Mouse (Mus musculus) liver, embryonic 11.5 days (tissue): ENCODE data around the gene Arhgap8. TPM values are rescaled to one million over a fixed set of nuclear protein-coding genes. Genes with fewer than 3 reads are reported as not detected.

Experiments
- ATAC-seq: fragments of 200-750 bp; cut with Nextera tagmentation; replicated peaks from 2 replicates; pipeline ENCODE4 v1.8.0; 2017; ENCODE audit warnings: moderate number of reproducible peaks, mild to moderate bottlenecking, moderate TSS enrichment, moderate library complexity; ENCODE audit not compliant: low FRiP score
- DNase-seq: peaks from one replicate; pipeline ENCODE4 v3.0.0-alpha.2; 2017; ENCODE audit warnings: low spot score
- H3K27ac ChIP-seq: fragments of 300-500 bp; sonication (generic); 2 replicates; pipeline ENCODE4 v1.5.1; 2014; ENCODE audit warnings: mild to moderate bottlenecking, low read depth, low read length, control low read depth
- H3K27me3 ChIP-seq: fragments of 300-500 bp; sonication (generic); replicated peaks from 2 replicates; pipeline ENCODE4 v1.6.1; 2014; ENCODE audit warnings: low read length, mixed read lengths; ENCODE audit not compliant: control insufficient read depth, insufficient read depth
- H3K36me3 ChIP-seq: fragments of 300-500 bp; sonication (generic); 2 replicates; pipeline ENCODE4 v1.6.1; 2014; ENCODE audit warnings: mild to moderate bottlenecking, low read length, moderate library complexity, mixed read lengths; ENCODE audit not compliant: control insufficient read depth, insufficient read depth
- H3K4me1 ChIP-seq: fragments of 300-500 bp; sonication (generic); replicated peaks from 2 replicates; pipeline ENCODE4 v1.6.1; 2014; ENCODE audit warnings: low read length, mixed read lengths; ENCODE audit not compliant: control insufficient read depth, insufficient read depth
- H3K4me2 ChIP-seq: fragments of 300-500 bp; sonication (generic); 2 replicates; pipeline ENCODE4 v1.6.1; 2014; ENCODE audit warnings: mild to moderate bottlenecking, control low read depth, moderate library complexity
- H3K4me3 ChIP-seq: fragments of 300-500 bp; sonication (generic); 2 replicates; pipeline ENCODE4 v1.5.1; 2014; ENCODE audit warnings: low read depth, low read length, control low read depth
- H3K9ac ChIP-seq: fragments of 300-500 bp; sonication (generic); 2 replicates; pipeline ENCODE4 v1.6.1; 2014; ENCODE audit warnings: low read depth, low read length, control low read depth
- H3K9me3 ChIP-seq: fragments of 300-500 bp; sonication (generic); 2 replicates; pipeline ENCODE4 v1.6.1; 2016; ENCODE audit warnings: low read length, inconsistent platforms, mixed read lengths; ENCODE audit not compliant: control insufficient read depth
- WGBS: fragments of 180-500 bp; shearing (Covaris S2); extraction: QIAGEN DNeasy Blood & Tissue Kit; methylation state at CpG from one replicate; pipeline ENCODE4 v1.1.7; 2014; 5-methylcytosine and 5-hydroxymethylcytosine counted together
- polyA plus RNA-seq: library from polyadenylated mRNA; unstranded; fragments of >200 nt; fragmentation: Nextera tagmentation; extraction: Ambion mirVana; gene quantifications from 2 replicates; pipeline ENCODE4 v1.2.1, GENCODE M21; 2014

Gene Arhgap8
- polyA plus RNA-seq, 1 experiment from 2014 or later: 0.93 TPM

DNA sequence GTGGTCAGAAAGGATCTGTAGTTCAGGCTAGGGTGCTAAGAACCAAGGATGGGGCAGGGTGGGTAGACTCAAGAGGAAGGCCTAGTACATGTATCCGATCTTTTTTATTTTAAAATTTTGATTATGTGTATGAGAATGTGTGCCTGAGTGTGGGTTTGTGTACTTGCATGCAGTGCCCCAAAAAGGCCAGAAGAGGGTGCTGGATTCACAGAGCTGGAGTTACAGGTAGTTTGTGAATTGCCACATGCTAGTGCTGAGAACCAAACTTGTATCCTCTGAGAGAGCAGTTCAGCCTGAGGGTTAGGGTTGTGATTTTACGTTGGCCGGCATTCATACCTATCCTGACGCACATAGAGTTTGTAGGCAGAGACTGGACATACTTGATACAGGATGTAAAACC, 40.8 kb upstream of the Arhgap8 start:
- no peak for DNase-seq
- H3K27me3 ChIP-seq: no peaks in the 10 kb centered on the region
- no peak for ATAC-seq
- no peaks in the 10 kb centered on the region for H3K36me3 ChIP-seq
- no peak overlapping the region for H3K4me3 ChIP-seq
- H3K4me2 ChIP-seq: no peak overlapping the region
- 94% methylated on average over 4 of the region's 4 CpGs for WGBS
- H3K4me1 ChIP-seq: peaks cover 29% of the 10 kb centered on the region
- H3K27ac ChIP-seq: no peak overlapping the region
- no peaks in the 10 kb centered on the region for H3K9me3 ChIP-seq
- no peak overlapping the region for H3K9ac ChIP-seq

DNA sequence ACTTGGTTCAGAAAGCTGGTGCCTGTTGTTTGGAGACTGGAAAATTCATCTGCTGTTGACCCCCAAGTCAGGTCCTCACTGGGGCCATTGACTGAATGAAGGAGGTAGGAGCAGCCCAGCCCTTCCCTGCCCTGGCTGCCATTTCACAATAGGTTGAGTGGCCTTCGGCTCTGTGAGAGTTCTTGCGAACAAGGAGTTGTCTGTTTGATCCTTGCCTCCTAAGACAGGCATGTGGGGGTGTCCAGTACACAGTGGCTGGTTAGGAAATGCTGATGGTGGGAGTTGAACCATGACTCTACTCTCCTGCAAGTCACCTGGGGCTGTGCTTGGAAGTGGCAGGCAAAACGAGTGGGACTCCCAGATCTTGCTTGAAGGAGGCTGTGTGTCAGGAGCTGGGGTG, 40.1 kb upstream of the Arhgap8 start:
- no peak overlapping the region for H3K27ac ChIP-seq
- WGBS: 78% methylated on average over 3 of the region's 3 CpGs
- H3K4me2 ChIP-seq: no peak overlapping the region
- H3K4me1 ChIP-seq: peaks cover 34% of the 10 kb centered on the region
- no peaks in the 10 kb centered on the region for H3K36me3 ChIP-seq
- no peak overlapping the region for H3K4me3 ChIP-seq
- H3K9ac ChIP-seq: no peak overlapping the region
- DNase-seq: no peak
- H3K9me3 ChIP-seq: no peaks in the 10 kb centered on the region
- no peaks in the 10 kb centered on the region for H3K27me3 ChIP-seq
- ATAC-seq: no peak

DNA sequence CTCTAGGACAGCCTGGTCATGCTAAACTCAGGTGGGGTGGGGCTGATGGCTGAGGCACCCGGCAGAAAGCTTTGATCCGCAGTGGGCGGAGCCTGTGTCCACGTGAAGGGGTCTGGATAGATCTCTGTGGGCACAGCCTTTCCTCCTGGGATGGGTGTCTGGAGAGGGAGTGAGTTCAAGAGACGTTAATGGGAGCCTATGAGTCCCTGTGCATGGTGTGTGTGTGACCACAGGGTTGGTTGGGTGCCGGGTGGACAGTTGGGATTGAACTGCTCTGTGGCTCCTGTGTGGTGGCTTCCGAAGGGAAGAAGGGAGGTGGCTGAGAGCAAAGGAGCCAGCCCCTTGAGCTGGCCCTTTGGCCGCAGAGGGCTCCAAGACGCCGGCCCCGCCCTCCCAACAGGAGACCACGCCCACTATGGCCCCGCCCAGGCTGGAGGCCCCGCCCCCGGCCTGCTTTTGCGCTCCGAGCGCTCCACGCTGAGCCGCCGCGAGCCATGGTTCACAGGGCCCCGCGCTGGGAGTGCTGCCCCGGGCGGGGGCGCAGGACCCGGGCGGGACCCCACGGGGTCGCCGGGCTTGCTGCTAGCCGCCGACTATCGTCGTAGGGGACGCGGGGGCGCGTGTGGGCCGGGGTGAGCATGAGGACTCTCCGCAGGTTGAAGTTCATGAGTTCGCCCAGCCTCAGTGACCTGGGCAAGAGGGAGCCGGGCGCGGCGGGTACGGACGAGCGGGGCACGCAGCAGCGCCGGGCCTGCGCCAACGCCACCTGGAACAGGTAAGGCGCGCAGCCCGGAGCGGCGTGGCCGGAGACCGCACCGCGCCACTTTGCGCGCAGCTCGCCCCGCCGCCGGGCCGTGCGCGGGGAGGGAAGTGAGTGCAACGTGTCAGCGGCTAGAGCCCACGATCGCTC, 39.1 kb upstream of the Arhgap8 start:
- peaks cover 29% of the 10 kb centered on the region for H3K4me1 ChIP-seq
- under 1% methylated on average over 77 of the region's 77 CpGs for WGBS

GRCm38 (mm10) chr15:84681455-84682193, 38.2 kb upstream of the Arhgap8 start:
- H3K4me2 ChIP-seq: peak overlapping the region; percentile 83
- H3K4me3 ChIP-seq: peak overlapping the region; percentile 70
- H3K9me3 ChIP-seq: no peaks in the 10 kb centered on the region
- peaks cover 29% of the 10 kb centered on the region for H3K4me1 ChIP-seq
- H3K9ac ChIP-seq: peak overlapping the region; percentile 67
- no peaks in the 10 kb centered on the region for H3K27me3 ChIP-seq
- ATAC-seq: peak; percentile 20; the same call in 1 of the 2 replicates
- peak overlapping the region; percentile 59; the same call in 1 of the 2 replicates for H3K27ac ChIP-seq
- peak; percentile 67 for DNase-seq
- no peaks in the 10 kb centered on the region; the same call in 1 of the 2 replicates for H3K36me3 ChIP-seq
- WGBS: 2% methylated on average over 31 of the region's 31 CpGs

More for the DNA sequence above, 39.1 kb upstream of the Arhgap8 start:
- Histone ChIP-seq H3K4me3 (peak overlapping the region; percentile 70), H3K27me3 (no peaks in the 10 kb centered on the region), H3K4me2 (peak overlapping the region; percentile 83), H3K9me3 (no peaks in the 10 kb centered on the region), H3K9ac (peak overlapping the region; percentile 67), H3K27ac (peak overlapping the region; percentile 59; the same call in 1 of the 2 replicates), H3K36me3 (no peaks in the 10 kb centered on the region)
- DNase-seq (peak; percentile 96), ATAC-seq (peak; percentile 81)

DNA sequence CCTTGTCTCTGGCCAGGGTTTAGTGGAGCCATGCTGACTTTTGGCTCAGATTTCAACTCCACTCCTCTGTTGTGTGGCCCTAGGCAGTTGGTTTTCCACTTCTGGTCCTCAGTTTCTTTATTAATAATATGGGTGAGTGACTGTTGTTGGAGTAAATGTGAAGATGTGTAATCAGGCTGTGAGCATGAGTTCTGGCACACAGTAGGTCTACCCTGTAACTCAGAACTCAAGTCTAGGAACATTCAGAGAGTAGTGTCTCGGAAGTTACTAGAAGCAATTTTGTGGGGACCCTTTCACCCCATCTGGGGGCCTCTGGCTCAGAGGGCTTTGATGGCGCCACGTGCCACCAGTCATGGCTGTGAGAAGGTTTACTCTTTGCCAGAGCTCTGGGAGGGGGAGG, 37.6 kb upstream of the Arhgap8 start:
- no peaks in the 10 kb centered on the region; the same call in 1 of the 2 replicates for H3K36me3 ChIP-seq
- DNase-seq (no peak), ATAC-seq (no peak)
- peak overlapping the region; percentile 83 for H3K4me2 ChIP-seq
- no peak overlapping the region for H3K9ac ChIP-seq
- WGBS: 69% methylated on average over 3 of the region's 3 CpGs
- no peaks in the 10 kb centered on the region for H3K27me3 ChIP-seq
- H3K4me1 ChIP-seq: peaks cover 33% of the 10 kb centered on the region
- peak overlapping the region; percentile 70 for H3K4me3 ChIP-seq
- H3K27ac ChIP-seq: no peak overlapping the region
- no peaks in the 10 kb centered on the region for H3K9me3 ChIP-seq

GRCm38 (mm10) chr15:84682821-84683220, 37.0 kb upstream of the Arhgap8 start:
- DNase-seq (no peak), ATAC-seq (no peak)
- Histone ChIP-seq H3K36me3 (no peaks in the 10 kb centered on the region; the same call in 1 of the 2 replicates), H3K27ac (no peak overlapping the region), H3K27me3 (no peaks in the 10 kb centered on the region), H3K4me2 (no peak overlapping the region; the same call in 1 of the 2 replicates), H3K9me3 (no peaks in the 10 kb centered on the region), H3K9ac (no peak overlapping the region), H3K4me3 (no peak overlapping the region; the same call in 1 of the 2 replicates), H3K4me1 (peaks cover 33% of the 10 kb centered on the region)
- WGBS: 73% methylated on average over 5 of the region's 5 CpGs

- H3K9ac ChIP-seq: no peak overlapping the region
- no peak overlapping the region for H3K27ac ChIP-seq
- H3K4me2 ChIP-seq: no peak overlapping the region
- no peaks in the 10 kb centered on the region for H3K27me3 ChIP-seq
- H3K9me3 ChIP-seq: no peaks in the 10 kb centered on the region
- peaks cover 6% of the 10 kb centered on the region; the same call in 1 of the 2 replicates for H3K36me3 ChIP-seq
- H3K4me1 ChIP-seq: peaks cover 33% of the 10 kb centered on the region
- no peak for ATAC-seq
- no peak for DNase-seq
- WGBS: 68% methylated on average over 5 of the region's 5 CpGs
- no peak overlapping the region for H3K4me3 ChIP-seq
These were observed 35.3 kb upstream of the Arhgap8 start for GRCm38 (mm10) chr15:84684520-84684919.

- DNase-seq: no peak
- Histone ChIP-seq H3K36me3 (peaks cover 13% of the 10 kb centered on the region; the same call in 1 of the 2 replicates), H3K9me3 (no peaks in the 10 kb centered on the region), H3K4me2 (no peak overlapping the region), H3K4me3 (no peak overlapping the region), H3K4me1 (peaks cover 32% of the 10 kb centered on the region), H3K9ac (no peak overlapping the region), H3K27me3 (no peaks in the 10 kb centered on the region), H3K27ac (no peak overlapping the region)
- no peak for ATAC-seq
- WGBS: 27% methylated on average over 3 of the region's 3 CpGs
These were observed 34.4 kb upstream of the Arhgap8 start for GRCm38 (mm10) chr15:84685417-84685816.
